Mouse (Mus musculus) intestine, postnatal 0 days (tissue): ENCODE data around the gene Dcxr. TPM values are rescaled to one million over a fixed set of nuclear protein-coding genes. Genes with fewer than 3 reads are reported as not detected.
"Not testable (repeated sequence)": the region's sequence is repeated elsewhere in the genome, so short reads cannot be mapped to it uniquely, and the experiment has no call there.

Source experiments
- ATAC-seq: fragments of 200-750 bp; cut with Nextera tagmentation; 2 replicates; pipeline ENCODE4 v1.8.0; 2017; ENCODE audit warnings: mild to moderate bottlenecking, moderate TSS enrichment, moderate library complexity
- H3K27ac ChIP-seq: fragments of 300-500 bp; sonication (generic); 2 replicates; pipeline ENCODE4 v1.5.1; 2014; ENCODE audit warnings: mild to moderate bottlenecking, low read depth, low read length, moderate library complexity
- H3K27me3 ChIP-seq: fragments of 300-500 bp; sonication (generic); replicated peaks from 2 replicates; pipeline ENCODE4 v1.6.1; 2014; ENCODE audit warnings: low read length, mixed read lengths; ENCODE audit not compliant: control insufficient read depth, insufficient read depth
- H3K36me3 ChIP-seq: fragments of 300-500 bp; sonication (generic); 2 replicates; pipeline ENCODE4 v1.6.1; 2014; ENCODE audit warnings: mild to moderate bottlenecking, moderate library complexity; ENCODE audit not compliant: control insufficient read depth, insufficient read depth
- H3K4me1 ChIP-seq: fragments of 300-500 bp; sonication (generic); replicated peaks from 2 replicates; pipeline ENCODE4 v1.6.1; 2014; ENCODE audit warnings: antibody characterized with exemption, low read length, mixed read lengths; ENCODE audit not compliant: control insufficient read depth, insufficient read depth
- H3K4me2 ChIP-seq: fragments of 300-500 bp; sonication (generic); replicated peaks from 2 replicates; pipeline ENCODE4 v1.6.1; 2014; ENCODE audit warnings: low read depth, mild to moderate bottlenecking, moderate library complexity
- H3K4me3 ChIP-seq: fragments of 300-500 bp; sonication (generic); 2 replicates; pipeline ENCODE4 v1.5.1; 2014; ENCODE audit warnings: low read depth, low read length
- H3K9ac ChIP-seq: fragments of 300-500 bp; sonication (generic); 2 replicates; pipeline ENCODE4 v1.6.1; 2014; ENCODE audit warnings: mild to moderate bottlenecking, low read depth, low read length
- H3K9me3 ChIP-seq: fragments of 300-500 bp; sonication (generic); 2 replicates; pipeline ENCODE4 v1.6.1; 2016; ENCODE audit warnings: mixed run types; ENCODE audit not compliant: control insufficient read depth
- CTCF ChIP-seq: sonication (generic); IDR thresholded peaks from 2 replicates; pipeline ENCODE4 v1.5.1; 2016; ENCODE audit warnings: low read depth, mild to moderate bottlenecking, control low read depth, antibody characterized with exemption, moderate library complexity
- WGBS: fragments of 180-500 bp; shearing (Covaris S2); extraction: QIAGEN DNeasy Blood & Tissue Kit; methylation state at CpG from one replicate; pipeline ENCODE4 v1.1.7; 2014; 5-methylcytosine and 5-hydroxymethylcytosine counted together
- polyA plus RNA-seq: library from polyadenylated mRNA; unstranded; fragments of >200 nt; fragmentation: Nextera tagmentation; extraction: Ambion mirVana; gene quantifications from 2 replicates; pipeline ENCODE4 v1.2.1, GENCODE M21; 2015

Dcxr gene
- polyA plus RNA-seq, 1 experiment from 2014 or later, result 81.1 TPM

DNA sequence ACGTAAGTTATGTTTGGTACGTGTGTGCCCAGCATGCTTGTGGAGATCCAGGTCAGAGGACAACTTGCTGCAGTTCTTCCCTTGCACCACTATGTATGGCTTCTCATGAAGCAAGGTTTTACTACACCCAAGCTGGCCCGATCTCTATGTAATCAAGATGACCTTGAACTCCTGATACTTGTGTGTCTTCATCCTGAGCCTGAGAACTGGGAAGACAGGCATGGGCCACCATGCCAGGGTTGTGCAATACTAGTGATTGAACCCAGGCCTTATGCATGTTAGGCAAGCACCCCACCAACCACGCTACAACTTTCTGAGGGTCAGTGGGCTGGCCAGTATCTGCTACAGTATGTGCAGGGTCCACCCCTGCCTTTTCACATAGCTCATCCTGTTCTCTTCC is 50.1 kb downstream of the Dcxr start:
- Histone ChIP-seq H3K4me2 (no peak overlapping the region), H3K9ac (no peak overlapping the region), H3K36me3 (peaks cover 42% of the 10 kb centered on the region), H3K27me3 (no peaks in the 10 kb centered on the region), H3K9me3 (no peaks in the 10 kb centered on the region), H3K27ac (peak overlapping the region; percentile 22; the same call in 1 of the 2 replicates), H3K4me1 (peaks cover 8% of the 10 kb centered on the region; the same call in 1 of the 2 replicates), H3K4me3 (no peak overlapping the region)
- 62% methylated on average over 4 of the region's 4 CpGs for WGBS
- no peak for TF ChIP-seq CTCF
- ATAC-seq, result no peak

DNA sequence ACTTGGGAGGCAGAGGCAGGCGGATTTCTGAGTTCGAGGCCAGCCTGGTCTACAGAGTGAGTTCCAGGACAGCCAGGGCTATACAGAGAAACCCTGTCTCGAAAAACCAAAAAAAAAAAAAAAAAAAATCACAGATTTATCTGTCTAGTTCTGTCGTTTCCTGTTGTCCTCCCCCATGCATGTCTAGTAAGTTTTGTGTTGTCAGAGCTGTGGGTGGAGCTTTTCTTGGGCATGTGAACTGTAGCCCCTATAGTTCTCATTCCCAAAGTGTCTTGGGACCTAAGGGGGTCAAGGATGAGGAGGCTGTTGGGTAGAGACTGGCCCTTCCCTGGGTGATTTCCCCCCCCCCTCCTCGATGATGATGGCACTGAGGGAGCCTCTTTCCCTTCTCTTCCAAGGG is 51.2 kb downstream of the Dcxr start:
- 66% methylated on average over 3 of the region's 5 CpGs for WGBS
- not testable (repeated sequence) for H3K4me1 ChIP-seq, H3K27me3 ChIP-seq, H3K9me3 ChIP-seq, H3K4me3 ChIP-seq, H3K27ac ChIP-seq, ATAC-seq, H3K4me2 ChIP-seq, H3K9ac ChIP-seq
- peaks cover 34% of the 10 kb centered on the region for H3K36me3 ChIP-seq

Other genes with a start within 250 kb of the Dcxr start
- gene Mrpl12, start 242.7 kb downstream of the Dcxr start, polyA plus RNA-seq, result 204 and 208 TPM in 2 replicates
- 139 and 143 TPM in 2 replicates for gene Slc25a10, start 235.4 kb downstream of the Dcxr start, polyA plus RNA-seq
- 1.0 and 1.6 TPM in 2 replicates for gene Gcgr, start 196.6 kb downstream of the Dcxr start, polyA plus RNA-seq
- 68.7 and 73.4 TPM in 2 replicates for gene Mcrip1, start 177.6 kb downstream of the Dcxr start, polyA plus RNA-seq
- gene Ppp1r27, start 176.1 kb downstream of the Dcxr start, polyA plus RNA-seq, result 1.4 and 1.6 TPM in 2 replicates
- gene P4hb, start 154.0 kb downstream of the Dcxr start, polyA plus RNA-seq, result 2,516 and 2,539 TPM in 2 replicates
- gene Arhgdia, start 145.7 kb downstream of the Dcxr start, polyA plus RNA-seq, result 474 and 493 TPM in 2 replicates
- 209 and 226 TPM in 2 replicates for gene Alyref, start 128.9 kb downstream of the Dcxr start, polyA plus RNA-seq
- 107 and 108 TPM in 2 replicates for gene Anapc11, start 128.9 kb downstream of the Dcxr start, polyA plus RNA-seq
- 3.4 and 3.5 TPM in 2 replicates for gene Npb, start 118.8 kb downstream of the Dcxr start, polyA plus RNA-seq
- 320 and 378 TPM in 2 replicates for gene Pcyt2, start 109.3 kb downstream of the Dcxr start, polyA plus RNA-seq
- 73.1 and 77.7 TPM in 2 replicates for gene Sirt7, start 102.0 kb downstream of the Dcxr start, polyA plus RNA-seq
- 40.2 and 49.1 TPM in 2 replicates for gene Mafg, start 93.7 kb downstream of the Dcxr start, polyA plus RNA-seq
- 5.3 and 6.5 TPM in 2 replicates for gene Pycr1, start 83.5 kb downstream of the Dcxr start, polyA plus RNA-seq
- not detected in 2 replicates for gene Myadml2, start 79.1 kb downstream of the Dcxr start, polyA plus RNA-seq
- gene Notum, start 66.1 kb downstream of the Dcxr start, polyA plus RNA-seq, result 0.39 and 0.68 TPM in 2 replicates
- gene Aspscr1, start 54.3 kb downstream of the Dcxr start, polyA plus RNA-seq, result 105 and 106 TPM in 2 replicates
- gene Cenpx, start 13.5 kb downstream of the Dcxr start, polyA plus RNA-seq, result 127 and 131 TPM in 2 replicates
- 13.5 and 14.5 TPM in 2 replicates for gene Lrrc45, start 13.4 kb downstream of the Dcxr start, polyA plus RNA-seq
- gene Rac3, start 5.8 kb downstream of the Dcxr start, polyA plus RNA-seq, result 9.0 TPM in 2 replicates
- gene Cbr2, start 4.8 kb upstream of the Dcxr start, polyA plus RNA-seq, result 1.2 and 1.6 TPM in 2 replicates
- gene Hmga1b, start 35.5 kb upstream of the Dcxr start, polyA plus RNA-seq, result 10.8 and 12.2 TPM in 2 replicates
- 22.8 and 23.7 TPM in 2 replicates for gene Rfng, start 56.9 kb upstream of the Dcxr start, polyA plus RNA-seq
- gene Gps1, start 57.0 kb upstream of the Dcxr start, polyA plus RNA-seq, result 70.9 and 74.8 TPM in 2 replicates
- gene Dus1l, start 69.1 kb upstream of the Dcxr start, polyA plus RNA-seq, result 45.5 and 48.5 TPM in 2 replicates
- 10.1 and 11.3 TPM in 2 replicates for gene Fasn, start 97.3 kb upstream of the Dcxr start, polyA plus RNA-seq
- gene Ccdc57, start 205.6 kb upstream of the Dcxr start, polyA plus RNA-seq, result 1.1 and 1.3 TPM in 2 replicates
- gene Slc16a3, start 221.2 kb upstream of the Dcxr start, polyA plus RNA-seq, result 7.2 and 8.0 TPM in 2 replicates